Mouse (Mus musculus) 416B (cell line): Measurements from ENCODE around the gene Akap7.
A peak's percentile ranks its signal among the peaks of the same experiment; 100 is the strongest.

Source experiments
- DNase-seq: peaks from one replicate; pipeline ENCODE4 v3.0.0; 2011; ENCODE audit warnings: low read depth

The Akap7 gene

DNA sequence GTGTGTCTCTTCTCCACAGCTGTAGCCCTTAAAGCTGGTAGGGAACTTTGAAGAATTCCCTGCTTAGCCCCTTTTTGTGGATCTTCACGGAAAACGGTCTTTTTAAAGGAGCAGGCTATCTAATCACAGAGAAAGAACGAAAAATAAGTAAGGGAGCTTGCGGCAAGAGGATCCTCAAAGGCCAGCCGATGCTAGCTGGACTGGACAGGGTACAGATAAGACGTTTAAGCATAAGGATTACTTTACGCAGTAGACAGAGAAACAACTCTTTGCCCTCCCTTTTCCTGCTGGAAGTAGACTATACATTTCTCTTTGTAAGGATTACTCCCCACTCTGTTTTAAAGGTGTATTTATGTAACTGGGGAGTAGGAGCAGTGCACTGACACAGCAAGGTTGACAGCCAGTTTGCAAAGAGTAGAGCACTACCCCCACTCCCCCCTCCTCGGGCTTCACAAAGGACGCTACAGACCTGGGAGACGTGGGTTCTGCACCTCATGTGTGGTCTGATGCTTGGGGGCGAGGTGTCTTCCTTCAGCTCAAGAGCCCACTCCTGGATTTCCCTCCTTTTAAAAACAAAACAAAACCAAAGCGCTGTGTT is 9.9 kb downstream of the Akap7 start:
- peak; percentile 45 for DNase-seq

DNA sequence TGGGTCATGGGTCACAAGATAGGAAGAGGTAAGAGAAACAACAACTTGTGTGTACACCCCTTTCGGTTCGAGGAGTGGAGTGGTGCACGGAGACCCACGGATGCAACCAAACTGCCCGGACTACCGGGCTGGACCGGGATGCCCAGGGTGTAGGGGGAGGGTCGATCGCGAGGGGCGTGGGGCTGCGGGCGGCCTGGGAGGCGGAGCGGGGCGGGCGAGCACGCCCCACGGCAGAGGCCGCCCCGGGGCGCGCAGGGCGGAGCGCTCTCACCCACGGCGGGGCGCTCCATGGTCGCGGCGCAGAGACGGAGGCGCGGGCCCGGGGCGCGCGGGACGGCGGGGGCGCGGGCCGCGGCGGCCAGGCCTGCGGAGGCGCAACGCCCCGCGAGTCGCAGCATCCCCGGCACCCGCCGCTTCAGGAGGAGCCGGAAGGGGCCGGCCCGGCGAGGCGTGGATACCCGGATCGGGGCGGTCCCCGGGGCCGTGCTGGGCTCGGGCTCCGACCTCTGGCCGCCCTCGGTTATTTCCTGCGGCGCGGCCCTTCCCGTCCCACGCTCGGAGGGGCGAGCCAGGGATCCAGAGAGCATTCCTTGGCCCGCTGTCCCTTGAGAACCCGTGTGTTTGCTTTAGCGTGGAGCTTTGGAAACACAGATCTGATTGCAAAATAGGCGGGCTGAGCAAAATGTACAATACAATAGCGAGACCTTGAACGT is 10.9 kb downstream of the Akap7 start:
- DNase-seq: peak; percentile 63

DNA sequence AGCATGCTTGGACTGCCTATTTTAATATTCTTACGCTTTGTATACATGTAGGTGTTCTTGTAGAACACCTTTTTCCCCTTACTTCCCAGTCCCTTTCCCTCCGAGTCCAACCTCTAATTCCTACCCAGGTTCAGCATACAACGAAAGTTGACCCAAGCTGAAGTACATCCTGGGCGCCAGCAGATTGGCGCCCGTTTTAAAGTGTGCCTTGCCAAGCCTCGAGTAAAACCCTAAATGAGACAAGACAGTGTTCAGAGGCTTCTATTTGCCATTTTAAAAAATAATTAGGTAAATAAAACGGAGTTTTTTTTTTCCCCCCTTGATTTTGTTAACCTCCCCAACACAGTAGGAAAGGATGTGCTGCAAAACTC is 11.4 kb downstream of the Akap7 start:
- DNase-seq: no peak

DNA sequence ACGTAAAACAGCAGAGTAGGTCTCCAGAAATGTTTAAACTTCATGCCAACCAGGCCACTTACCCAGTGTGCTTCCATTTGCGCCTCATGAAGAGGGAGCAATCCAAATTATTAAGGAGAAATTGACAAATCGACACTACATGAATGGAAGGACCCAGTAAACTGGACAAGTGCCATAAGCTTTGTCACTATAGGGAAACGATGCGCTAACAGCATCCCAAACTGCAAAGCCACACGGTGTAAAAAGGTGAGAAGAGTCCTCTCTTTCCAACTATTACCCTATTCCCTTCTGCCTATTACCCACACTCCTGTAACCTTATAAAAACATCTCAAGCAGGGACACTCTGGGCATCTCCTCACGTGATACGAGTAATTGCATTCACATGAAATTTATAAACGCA is 11.8 kb downstream of the Akap7 start:
- no peak for DNase-seq

DNA sequence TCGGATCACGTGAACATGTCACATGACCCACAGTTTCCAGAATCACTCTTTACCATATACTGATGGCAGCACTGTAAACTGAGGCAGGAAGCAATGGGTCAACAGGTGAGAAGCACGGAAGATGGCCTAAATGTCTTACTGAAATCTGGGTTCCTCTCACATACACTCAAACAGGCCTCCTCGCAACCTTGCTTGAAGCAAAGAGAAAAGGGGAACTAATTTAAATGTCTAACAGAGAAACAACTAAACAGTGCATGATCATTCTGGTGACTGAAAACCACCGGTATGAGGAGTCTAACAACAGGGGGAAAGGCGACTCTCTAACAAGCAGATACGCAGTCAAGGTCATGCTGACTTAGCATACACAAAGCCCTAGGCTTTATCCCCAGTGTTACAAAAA is 12.7 kb downstream of the Akap7 start:
- DNase-seq: peak; percentile 42

DNA sequence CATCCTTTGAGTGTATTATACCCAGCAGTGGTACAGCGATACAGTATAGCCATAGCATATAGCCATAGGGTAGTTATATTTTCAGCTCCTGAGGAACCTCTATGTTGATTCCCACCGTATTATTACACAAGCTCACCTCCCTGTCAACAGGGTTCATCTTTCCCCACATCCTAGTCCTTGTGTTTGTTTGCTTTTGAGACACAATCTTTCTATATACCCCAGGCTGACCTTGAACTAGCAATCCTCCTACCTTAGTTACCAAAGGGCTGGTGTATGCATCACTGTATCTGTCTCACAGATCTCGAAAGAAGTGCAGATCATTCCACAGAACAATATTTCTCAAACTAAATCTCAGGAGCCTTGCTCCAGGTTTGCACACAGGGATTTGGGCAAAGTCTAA is 13.9 kb downstream of the Akap7 start:
- DNase-seq: no peak

DNA sequence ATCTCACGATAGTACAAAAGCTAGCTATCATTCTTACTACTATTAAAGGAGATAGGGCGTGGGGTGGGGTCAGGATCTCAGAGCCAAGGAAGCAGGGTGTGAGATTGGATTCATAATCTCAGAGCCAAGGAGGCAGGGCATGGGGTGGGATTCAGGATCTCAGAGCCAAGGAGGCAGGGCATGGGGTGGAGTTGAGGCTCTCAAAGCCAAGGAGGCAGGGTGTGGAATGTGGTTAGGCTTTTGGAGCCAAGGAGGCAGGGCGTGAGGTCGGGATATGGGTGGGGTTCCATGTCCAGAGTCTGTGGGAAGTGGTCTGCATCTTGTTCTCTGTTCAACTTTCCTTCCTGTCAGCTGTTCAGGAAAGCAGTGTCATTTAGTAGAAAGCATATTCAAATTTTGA is 16.6 kb downstream of the Akap7 start:
- DNase-seq: no peak

DNA sequence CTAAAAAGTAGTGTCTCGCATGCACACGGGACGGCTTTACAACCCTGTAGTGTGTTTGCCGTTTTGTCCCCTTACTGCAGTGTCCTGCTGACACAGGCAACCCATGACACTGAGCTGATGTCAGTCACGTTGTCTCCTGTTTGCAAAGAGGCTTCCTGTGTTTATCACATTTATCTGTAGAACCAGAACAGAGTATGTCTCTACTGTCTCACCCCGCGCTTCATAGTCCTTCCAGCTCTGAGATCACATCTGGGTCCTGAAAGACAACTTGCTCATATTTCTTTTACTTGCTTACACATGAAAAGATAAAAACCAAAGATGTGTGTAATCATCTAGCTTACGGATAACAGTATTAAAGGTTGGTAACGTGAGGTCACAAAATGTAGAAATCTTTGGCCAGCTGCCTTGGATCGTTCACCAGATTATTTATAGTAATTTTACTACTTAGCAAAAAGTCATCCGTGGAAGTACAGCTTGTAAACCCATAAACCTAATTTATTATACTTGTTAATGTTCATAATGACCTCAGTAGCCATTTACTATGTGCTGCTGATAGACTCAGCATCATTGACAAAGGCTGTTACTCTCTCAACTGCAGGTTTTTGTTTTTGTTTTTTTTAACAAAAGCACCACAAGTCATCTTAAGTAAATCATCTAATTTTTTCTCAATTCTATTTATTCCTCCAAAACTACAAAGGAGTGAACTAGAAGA is 22.4 kb downstream of the Akap7 start:
- no peak for DNase-seq

DNA sequence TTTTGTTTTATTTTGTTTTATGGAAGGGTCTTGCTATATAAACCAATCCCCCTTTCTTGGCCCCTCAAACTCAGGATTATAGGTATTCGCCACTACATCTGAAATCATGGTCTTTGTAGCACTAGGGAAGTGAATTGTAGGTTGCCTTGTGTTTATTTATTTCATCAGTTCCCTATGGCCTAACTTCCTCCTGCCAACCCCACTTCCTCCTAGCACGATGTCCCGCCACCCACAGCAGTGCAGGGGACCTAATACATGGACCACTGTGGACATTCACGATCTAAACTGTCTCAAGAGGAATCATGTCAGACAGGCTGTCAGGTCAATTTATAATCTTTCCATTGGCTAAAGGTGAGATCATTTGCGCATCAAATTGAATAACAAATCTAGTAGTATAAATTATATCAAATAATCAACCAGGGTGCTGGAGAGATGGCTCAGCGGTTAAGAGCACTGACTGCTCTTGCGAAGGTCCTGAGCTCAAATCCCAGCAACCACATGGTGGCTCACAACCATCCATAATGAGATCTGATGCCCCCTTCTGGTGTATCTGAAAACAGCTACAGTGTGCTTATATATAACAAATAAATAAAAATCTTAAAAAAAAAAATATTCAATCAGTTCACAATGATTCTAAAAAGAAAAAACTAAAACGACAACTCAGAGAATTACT is 23.1 kb downstream of the Akap7 start:
- peak; percentile 58 for DNase-seq

DNA sequence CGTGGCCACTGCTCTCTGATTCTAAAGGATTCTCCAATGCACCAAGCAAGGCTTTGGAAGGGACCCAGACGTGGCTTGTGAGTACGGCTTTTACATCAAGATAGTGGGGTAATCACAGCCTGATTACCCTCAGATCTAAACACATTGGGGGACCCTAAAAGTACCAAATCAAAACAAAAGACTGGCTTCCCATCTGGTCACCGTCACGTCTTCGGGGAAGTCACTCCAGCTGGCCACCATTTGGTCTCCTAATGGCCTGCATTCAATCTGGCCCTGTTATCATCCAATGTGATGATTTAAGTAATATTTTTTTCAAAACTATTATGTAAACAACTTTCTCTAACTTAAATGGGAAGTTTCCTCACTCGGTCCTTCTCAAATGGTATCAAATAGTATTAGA is 24.3 kb downstream of the Akap7 start:
- DNase-seq: no peak

DNA sequence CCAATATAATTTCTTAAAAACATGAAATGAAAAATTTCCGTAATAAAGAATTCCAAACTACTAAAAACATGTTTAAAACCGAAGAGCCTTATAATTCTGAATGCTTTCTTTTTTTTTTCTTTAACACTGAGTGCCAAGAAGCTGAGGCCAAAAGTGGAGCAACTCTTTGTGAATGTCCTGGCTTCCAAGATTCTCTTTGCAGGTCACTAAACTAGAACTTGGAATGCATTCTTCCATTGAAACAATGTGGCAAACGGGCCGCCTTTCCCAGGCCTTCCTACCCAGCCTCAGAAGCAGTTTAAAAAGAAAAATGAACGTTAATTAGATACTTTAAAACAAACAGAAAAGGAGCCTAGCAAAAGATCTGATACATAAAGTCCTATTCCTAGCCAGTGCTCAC is 27.5 kb downstream of the Akap7 start:
- DNase-seq: no peak

DNA sequence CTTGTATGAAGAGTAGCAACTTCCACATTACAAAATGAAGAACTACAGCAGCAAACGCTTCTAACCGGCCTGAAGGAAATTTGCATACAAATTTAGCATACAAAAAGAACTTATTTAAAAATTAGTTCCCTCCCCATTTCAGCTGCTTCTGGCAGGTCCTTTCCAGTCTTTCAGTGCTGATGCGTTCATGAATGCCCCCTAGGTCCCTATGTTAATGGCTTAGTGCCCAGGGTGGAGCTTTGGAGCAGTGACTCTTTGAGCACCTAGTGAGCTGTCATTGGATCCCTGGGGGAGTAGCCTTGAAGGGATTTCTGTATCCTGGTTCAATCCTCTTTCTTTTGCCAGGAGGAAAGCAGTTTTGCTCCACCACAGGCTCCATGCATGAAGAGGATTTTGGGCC is 28.3 kb downstream of the Akap7 start:
- no peak for DNase-seq

DNA sequence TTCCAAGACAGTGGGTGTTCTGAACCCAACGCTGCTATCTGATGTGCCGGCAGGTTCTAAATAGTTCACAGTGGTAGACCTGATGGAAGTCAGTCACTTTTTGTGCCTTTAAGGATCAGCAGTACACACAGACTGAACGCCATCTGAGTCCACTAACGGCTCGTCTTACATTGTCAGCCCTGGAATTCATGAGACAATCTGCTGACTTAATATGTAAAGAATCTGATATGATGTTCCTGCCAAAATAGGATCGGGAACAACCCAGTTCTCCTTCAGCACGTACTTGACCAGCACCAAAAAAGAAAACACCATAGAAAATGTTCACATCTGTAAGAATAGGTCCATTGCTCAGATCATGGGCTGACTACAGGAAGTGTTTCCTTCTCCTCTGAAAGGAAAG is 32.2 kb downstream of the Akap7 start:
- no peak for DNase-seq

DNA sequence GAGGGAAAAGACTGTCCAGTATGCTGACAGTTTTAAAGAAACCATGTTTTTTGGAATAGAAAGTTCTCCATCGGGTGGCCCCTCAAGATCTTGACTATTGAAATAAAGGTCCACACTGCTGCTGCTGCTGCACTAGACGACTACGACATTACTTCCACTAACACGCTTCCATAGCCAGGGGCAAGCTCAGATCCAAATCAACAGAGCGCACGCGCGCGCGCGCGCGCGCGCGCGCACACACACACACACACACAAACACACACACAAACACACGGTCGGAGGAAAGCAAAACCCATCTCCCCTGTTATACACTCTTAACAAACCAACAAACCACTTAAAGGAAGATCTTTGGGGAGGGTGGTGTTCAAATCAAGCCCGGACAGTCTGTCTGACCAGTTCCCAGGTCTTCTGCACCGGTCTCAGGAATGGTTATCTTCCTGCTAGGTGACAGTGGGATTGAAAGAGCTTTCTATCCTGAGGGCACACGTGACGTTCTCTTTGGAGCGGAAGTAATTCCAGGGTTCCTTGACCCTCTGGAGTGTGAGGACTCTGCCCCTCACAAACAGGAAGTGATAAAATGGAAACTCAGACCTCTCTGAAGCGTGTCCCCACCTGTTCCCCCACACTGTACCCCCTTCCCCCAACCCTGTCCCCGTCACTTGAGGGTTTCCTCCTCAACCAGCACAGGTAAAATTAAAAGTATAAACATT is 32.9 kb downstream of the Akap7 start:
- DNase-seq: no peak

DNA sequence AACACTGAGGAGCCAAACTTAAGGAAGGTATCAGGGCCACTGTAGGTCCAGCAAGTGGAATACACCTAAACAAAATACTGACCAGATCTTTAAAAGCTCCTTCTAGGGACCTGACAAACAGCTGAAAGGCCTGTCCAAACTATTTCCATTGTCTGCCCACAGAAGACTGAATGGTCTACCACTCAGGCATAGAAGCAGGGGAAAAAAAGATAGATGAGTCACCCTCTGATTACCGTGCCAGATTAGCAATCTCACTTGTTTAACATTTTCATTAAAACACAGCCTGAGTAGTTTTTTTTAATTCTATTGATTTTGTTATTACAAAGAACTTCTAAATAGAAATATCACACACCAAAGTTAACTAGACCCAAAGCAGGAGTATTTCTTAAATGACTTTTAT is 33.9 kb downstream of the Akap7 start:
- DNase-seq: peak; percentile 66

DNA sequence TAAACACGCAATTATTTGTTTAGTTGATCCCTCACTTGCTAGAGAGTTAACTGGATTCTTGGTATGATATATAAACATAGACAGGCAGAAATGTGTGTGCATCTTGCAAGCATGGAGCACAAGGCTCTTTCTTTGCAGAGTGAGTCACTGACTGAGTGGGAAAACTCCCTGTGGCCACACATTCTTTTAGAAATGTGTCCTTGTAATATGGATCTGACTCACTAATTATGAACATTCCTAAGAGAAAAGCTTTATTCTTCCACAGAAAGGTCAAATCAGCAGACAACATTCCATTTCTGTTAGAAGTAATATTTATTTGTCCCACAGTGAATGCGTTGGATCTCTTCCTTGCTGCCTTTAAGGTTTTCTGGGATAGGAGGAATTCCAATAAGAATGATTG is 35.9 kb downstream of the Akap7 start:
- DNase-seq: no peak

DNA sequence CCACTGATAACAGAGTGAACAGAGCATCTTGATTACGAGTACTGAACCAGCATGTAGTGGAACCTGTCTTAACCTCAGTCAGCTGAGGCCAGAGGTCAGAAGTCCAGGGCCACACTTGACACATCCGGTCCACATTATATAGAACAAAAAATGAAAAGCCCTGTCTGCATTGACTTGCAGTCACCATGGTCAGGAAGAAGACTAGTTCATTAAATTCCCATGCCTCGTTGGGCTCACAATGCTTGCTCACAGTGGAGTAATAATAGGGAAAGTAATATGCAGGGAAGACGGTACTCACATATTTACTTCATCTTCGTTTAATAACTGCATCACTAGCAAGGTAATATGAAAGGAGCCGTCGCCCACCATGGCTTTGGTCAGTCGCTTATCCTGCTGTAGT is 36.5 kb downstream of the Akap7 start:
- no peak for DNase-seq

DNA sequence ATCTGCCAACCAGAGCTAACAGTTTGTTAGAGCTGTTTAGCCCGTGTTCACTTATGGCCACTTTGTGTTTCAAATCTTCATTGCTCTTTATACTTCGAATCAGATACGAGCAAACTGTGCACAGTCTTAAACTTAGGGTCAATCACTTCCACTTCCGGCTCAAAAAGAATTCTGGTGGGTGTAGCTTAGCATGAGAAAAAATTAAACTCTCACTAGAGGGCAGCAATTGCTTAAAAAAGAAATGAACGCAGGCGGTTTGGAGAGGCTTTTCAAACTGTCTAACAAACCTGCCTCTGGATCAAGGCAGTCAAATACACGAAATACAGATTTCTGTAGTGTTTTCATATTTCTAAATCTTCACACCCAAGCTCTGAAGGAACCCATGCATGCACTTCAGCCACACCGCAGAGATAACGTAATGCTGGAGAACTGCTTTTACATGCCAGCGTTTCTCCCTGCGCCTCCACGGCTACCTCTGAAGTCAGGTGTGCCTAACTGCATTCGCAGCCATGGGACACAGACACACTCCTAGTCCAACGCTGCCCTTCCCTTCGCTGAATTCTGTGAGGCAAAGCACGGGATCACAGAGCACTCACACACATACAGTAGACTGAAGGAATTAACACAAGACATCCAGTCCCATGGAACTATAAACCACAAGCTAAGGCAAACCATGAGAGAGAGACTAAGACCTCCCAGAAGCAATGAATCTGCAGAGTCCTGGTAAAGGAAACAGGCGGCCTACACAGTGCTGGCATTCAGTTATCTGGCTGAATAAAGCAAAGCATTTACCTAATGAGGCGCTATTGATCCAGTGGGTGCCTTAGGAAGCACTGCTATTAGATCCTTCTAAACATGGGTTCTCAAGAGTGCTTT is 39.0 kb downstream of the Akap7 start:
- peak; percentile 75 for DNase-seq

DNA sequence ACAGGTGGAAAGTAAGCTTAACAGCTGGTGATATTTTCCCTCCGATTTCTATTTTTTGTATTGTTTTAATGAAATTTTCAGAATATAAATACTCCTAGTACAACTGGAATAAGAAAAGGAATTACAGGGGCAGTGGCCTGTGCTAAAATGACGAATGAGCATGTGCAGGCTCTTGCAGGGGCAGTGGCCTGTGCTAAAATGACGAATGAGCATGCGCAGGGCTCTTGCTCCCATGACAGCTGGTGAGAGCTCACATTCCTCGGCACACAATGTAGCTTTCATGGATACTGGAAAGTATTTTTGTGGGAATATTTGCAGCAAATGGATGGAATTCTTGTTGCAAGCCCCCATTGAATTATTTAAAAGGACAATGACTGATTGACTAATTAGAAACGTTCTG is 46.5 kb downstream of the Akap7 start:
- DNase-seq: no peak

DNA sequence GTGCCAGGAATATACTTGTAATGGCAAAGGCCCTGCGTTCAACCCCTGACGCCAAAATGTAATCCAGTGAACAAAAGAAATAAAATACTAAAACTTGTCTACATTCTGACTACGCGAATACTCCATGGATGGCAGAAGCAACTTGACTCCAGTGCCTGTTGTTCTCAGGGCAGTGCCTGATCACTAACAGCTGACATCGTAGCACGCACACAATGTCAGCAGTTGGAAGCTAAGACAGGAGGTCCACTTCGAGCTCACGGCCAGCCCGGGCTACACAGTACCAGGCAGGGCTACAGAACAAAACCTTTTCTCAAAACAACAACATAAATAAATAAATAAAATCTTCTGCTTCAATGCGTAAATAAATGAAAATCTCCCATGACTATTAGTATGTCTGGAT is 46.9 kb downstream of the Akap7 start:
- DNase-seq: no peak

DNA sequence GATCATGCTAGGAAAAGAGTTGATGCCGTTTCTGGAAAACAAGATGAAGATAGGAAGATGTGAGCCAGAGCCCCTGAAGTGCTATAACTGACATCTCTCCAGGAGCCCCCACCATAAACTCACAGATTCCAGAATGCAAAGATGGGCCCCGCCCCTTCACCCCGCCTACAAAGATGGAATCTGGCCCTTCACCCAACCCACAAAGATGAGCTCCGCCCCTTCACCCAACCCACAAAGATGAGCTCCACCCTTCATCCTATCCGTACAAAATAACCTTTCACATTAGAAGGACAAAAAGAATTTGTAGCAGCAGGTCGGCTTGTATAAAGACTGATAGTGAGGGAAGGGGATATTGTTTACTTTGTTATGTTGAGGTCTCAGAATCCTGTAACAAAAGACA is 49.5 kb downstream of the Akap7 start:
- no peak for DNase-seq
